Mouse (Mus musculus): ENCODE results near the gene Gm8797. TPM values are rescaled to one million over a fixed set of nuclear protein-coding genes. Genes with fewer than 3 reads are reported as not detected.

Gm8797 gene
- polyA plus RNA-seq (2012), result 0.42 and 0.57 TPM in 2 replicates

GRCm38 (mm10) chr3:5750506-5750905 is at the start of gene Gm8797:
Gene Gm8797 (plus strand): TSS chr3:5750806.

Measured in megakaryocyte-erythroid progenitor cell, adult 5 weeks (primary cell).